Mouse (Mus musculus) lung, postnatal 25 days (tissue): ENCODE measurements around the gene Kcnv2.

Experiments used
- DNase-seq: peaks from one replicate; pipeline ENCODE4 v3.0.0; 2022; ENCODE audit warnings: low spot score

Gene Kcnv2

GRCm38 (mm10) chr19:27364521-27364931 is 42.1 kb downstream of the Kcnv2 start:
- DNase-seq = peak; percentile 27

GRCm38 (mm10) chr19:27366113-27366746 is 43.8 kb downstream of the Kcnv2 start:
- no peak for DNase-seq

DNA sequence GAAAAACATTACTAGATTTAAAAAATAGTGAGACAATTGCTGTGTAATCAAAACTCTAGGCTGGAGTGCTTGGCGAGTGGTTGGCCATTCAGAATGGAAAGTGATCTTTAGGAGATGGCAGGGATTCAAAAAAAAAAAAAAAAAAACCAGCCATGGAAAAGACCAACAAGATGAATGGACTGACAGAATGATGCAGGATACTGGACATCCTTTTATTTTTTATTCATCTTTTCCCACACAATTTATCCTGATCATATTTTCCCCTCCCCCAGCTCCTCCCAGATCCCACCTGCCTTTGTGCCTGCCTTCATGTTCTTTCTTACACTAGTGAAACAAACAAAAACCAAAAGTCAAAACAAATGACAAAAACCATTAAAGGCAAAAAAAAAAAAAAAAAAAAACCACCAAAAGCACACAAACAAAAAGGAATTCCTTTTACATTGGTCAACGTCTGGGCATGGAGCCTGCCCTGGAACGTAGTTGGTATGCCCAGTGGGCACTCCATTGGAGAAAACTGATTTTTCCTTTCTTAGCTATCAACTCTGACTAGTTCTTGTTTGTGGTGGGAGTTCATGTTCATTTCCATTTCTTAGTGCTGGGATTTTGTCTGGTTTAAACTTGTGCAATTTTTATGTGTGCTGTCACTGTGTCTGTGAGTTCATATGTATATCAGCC is 47.2 kb downstream of the Kcnv2 start:
- DNase-seq = no peak

DNA sequence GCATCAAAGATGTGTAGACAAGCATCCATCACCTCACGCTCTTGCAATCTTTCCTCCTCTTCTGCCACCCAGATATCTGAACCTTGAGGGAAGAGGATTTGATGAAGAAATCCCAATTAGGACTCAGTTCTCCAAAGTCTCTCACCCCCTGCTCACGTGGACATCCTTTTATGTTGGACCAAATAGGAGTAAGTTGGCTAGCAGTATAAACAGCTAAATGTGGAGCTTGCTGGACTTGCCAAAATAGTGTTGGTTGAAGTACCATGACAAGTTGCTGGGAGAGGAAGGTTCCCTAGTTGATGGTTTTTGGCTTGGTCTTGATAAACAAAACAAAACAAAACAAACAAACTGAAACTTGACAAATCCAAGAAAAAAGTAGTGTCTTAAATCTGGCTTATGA is 47.8 kb downstream of the Kcnv2 start:
- no peak for DNase-seq

- no peak for DNase-seq
Measured at GRCm38 (mm10) chr19:27370784-27371183, 48.4 kb downstream of the Kcnv2 start.

DNA sequence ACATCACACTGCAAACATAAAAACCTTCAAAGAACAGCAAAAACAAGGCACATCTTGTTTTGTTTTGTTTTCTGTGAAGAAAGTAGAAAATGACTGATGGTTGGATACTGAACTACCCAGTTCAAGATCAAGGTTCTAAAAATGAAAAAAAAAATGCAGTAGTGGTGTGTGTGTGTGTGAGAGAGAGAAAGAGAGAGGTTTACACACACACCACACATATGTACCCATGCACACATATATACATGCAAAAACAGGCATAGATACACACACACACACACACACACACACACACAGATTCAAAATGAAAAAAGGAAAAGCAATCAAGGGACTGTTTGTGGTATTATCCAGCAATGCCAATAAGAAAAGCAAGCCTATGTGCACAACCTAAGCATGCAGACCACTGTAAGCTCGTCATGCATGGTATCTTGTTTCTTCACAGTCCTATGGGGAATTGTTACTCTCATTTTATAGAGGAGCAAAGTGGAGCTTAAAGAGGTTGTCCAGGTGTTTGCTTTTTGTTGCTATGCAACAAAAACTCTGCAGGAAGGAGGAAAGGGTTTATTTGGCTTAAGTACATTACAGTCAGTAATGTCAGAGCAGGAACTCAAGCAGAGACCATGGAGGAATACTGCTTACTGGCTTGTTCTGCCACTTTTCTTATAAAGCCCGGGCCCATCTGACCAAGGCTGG is 57.5 kb downstream of the Kcnv2 start:
- DNase-seq = no peak

DNA sequence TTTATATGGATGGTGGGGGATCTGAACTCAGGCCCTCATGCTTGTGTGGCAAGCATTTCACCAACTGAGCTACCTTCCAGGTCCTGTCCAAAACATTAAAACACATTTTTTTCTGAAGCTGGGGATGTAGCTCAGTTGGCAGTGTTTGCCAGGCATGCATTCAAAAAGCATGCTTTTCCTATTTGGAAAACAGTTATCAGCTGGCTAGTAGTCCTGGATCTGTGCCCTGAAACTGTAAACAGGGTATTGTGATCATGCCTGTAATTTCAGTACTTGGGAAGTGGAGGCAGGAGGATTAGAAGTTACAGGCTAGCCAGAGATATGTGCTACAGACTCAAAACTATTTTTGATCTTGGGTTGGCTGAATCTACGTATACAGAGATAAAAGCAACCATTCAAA is 59.7 kb downstream of the Kcnv2 start:
- no peak for DNase-seq

- no peak for DNase-seq
Measured at GRCm38 (mm10) chr19:27383266-27383665, 60.9 kb downstream of the Kcnv2 start.

GRCm38 (mm10) chr19:27385304-27385703 is 62.9 kb downstream of the Kcnv2 start:
- no peak for DNase-seq
